In the genomic region with DNA sequence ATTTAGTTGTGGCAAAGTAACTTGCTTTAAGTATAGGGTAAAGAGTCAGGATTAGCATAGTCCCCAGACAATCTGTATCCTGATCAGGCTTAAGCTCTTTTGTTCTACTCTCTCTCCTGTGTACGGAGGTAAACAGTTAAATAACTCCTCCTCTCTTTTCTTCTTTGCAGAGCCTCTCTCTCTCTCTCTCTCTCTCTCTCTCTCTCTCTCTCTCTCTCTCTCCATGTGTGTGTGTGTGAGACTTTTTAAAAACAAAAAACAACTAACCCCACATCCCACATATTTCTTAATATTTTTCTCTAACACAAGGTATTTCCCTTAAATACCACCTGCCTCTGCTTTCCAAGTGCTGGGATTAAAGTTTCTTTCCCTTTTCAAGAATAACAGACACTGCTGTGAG, we compare ENCODE assay signal across 8 mouse cellular contexts. TPM values are rescaled to one million over a fixed set of nuclear protein-coding genes. Genes with fewer than 3 reads are reported as not detected.
DNase-seq lines count a peak whose midpoint lies in the region; ATAC-seq and TF ChIP-seq lines count a peak whose summit lies in the region.

No protein-coding gene starts in this region.

- 19% methylated on average over 1 of the region's 1 CpGs for WGBS in heart, embryonic 11.5 days (ENCODE audit: insufficient replicate concordance)
- WGBS in forebrain, postnatal 0 days: 0% methylated on average over 1 of the region's 1 CpGs
- no CpG with 5 or more reads among the region's 1 CpGs for WGBS in macrophage (ENCODE audit: missing documents)

- H3K9me3 ChIP-seq in heart, embryonic 11.5 days (replicated peaks; ENCODE audit: control insufficient read depth, low read length): no peaks in the 10 kb centered on the region
- H3K9me3 ChIP-seq in forebrain, postnatal 0 days (ENCODE audit: low read length): no peaks in the 10 kb centered on the region

- TF ChIP-seq CTCF in forebrain, postnatal 0 days (IDR thresholded peaks at IDR 0.05; ENCODE audit: low read depth): no peak

- no peaks in the 10 kb centered on the region for H3K36me3 ChIP-seq in heart, embryonic 11.5 days (ENCODE audit: control insufficient read depth, insufficient read depth, low read length)
- peaks cover 10% of the 10 kb centered on the region; the same call in 1 of the 2 replicates for H3K36me3 ChIP-seq in forebrain, postnatal 0 days (ENCODE audit: insufficient read depth)
- H3K36me3 ChIP-seq in macrophage (ENCODE audit: inconsistent target): peaks cover 4% of the 10 kb centered on the region

- peak overlapping the region; percentile 87 for H3K4me2 ChIP-seq in heart, embryonic 11.5 days
- H3K4me2 ChIP-seq in forebrain, postnatal 0 days (ENCODE audit: low read depth): peak overlapping the region; percentile 80

- DNase-seq in heart, adult 18-20 months: no peak
- peak; percentile 31 for DNase-seq in CD4-positive helper T cell, adult 2 months (ENCODE audit: low read depth, low spot score)
- DNase-seq in forebrain, postnatal 0 days: no peak
- no peak for DNase-seq in ovary, adult 18-20 months (ENCODE audit: low spot score)
- no peak for DNase-seq in cerebellum, adult 9-10 months
- DNase-seq in embryo, embryonic 10.5 days (ENCODE audit: low spot score): no peak

- no peak for ATAC-seq in heart, embryonic 11.5 days (replicated peaks; ENCODE audit: insufficient number of reproducible peaks, low FRiP score, low TSS enrichment)
- ATAC-seq in forebrain, postnatal 0 days: no peak

- peak overlapping the region; percentile 96 for H3K9ac ChIP-seq in heart, embryonic 11.5 days (ENCODE audit: low read depth, low read length)
- peak overlapping the region; percentile 95; the same call in 1 of the 2 replicates for H3K9ac ChIP-seq in forebrain, postnatal 0 days

- peak overlapping the region; percentile 96 for H3K4me3 ChIP-seq in heart, embryonic 11.5 days (ENCODE audit: low read depth, low read length)
- peak overlapping the region; percentile 96 for H3K4me3 ChIP-seq in forebrain, postnatal 0 days (ENCODE audit: low read depth, low read length)
- H3K4me3 ChIP-seq in macrophage (ENCODE audit: inconsistent target): peak overlapping the region; percentile 89

- H3K79me2 ChIP-seq in macrophage (ENCODE audit: inconsistent target): peaks cover 91% of the 10 kb centered on the region

- H3K27me3 ChIP-seq in heart, embryonic 11.5 days (ENCODE audit: control insufficient read depth, insufficient read depth, low read length): no peaks in the 10 kb centered on the region
- H3K27me3 ChIP-seq in forebrain, postnatal 0 days (ENCODE audit: insufficient read depth, low read length): no peaks in the 10 kb centered on the region

- peaks cover 9% of the 10 kb centered on the region for H3K4me1 ChIP-seq in heart, embryonic 11.5 days (ENCODE audit: control insufficient read depth, insufficient read depth, low read length)
- peaks cover 16% of the 10 kb centered on the region for H3K4me1 ChIP-seq in forebrain, postnatal 0 days (ENCODE audit: insufficient read depth)

- peak overlapping the region; percentile 89 for H3K27ac ChIP-seq in heart, embryonic 11.5 days (ENCODE audit: low read depth, low read length)
- peak overlapping the region; percentile 95; the same call in 1 of the 2 replicates for H3K27ac ChIP-seq in forebrain, postnatal 0 days (ENCODE audit: low read depth, low read length)
- peak overlapping the region; percentile 90 for H3K27ac ChIP-seq in macrophage

RNA-seq across cellular contexts. Expression of a gene that starts 1.2 kb away (rescaled TPM):
- 26.3 and 31.5 TPM in 2 replicates for polyA plus RNA-seq in heart, embryonic 11.5 days (2014; fragmentation: Nextera tagmentation; extraction: Ambion mirVana)
- 10 to 100 TPM; 12.5 to 12.7 TPM for total RNA-seq in heart, adult 18-20 months (2021)
- 37.2 and 38.1 TPM in 2 replicates for total RNA-seq in forebrain, postnatal 0 days (2014; rRNA removed)
- 25.5 and 28.8 TPM in 2 replicates for polyA plus RNA-seq in forebrain, postnatal 0 days (2015; fragmentation: Nextera tagmentation; extraction: Ambion mirVana)
- 10 to 100 TPM; 10.6 to 24.1 (median 17.5) TPM for total RNA-seq in macrophage (2018; cell fraction: chromatin; rRNA removed)
- 10 to 100 TPM; 26.3 to 37.0 (median 31.0) TPM for total RNA-seq in macrophage (2018; cell fraction: cytosol; rRNA removed)
- 10 to 100 TPM; 14.4 to 39.2 (median 26.8) TPM for total RNA-seq in macrophage (2018; cell fraction: nucleus; rRNA removed)
- polyA plus RNA-seq in macrophage (2018): 24.5 to 29.8 TPM (median 25.4 TPM) in 3 replicates

RNA-seq across cellular contexts. Expression of a gene that starts 16.5 kb away (rescaled TPM):
- 9.6 and 12.5 TPM in 2 replicates for polyA plus RNA-seq in heart, embryonic 11.5 days (2014; fragmentation: Nextera tagmentation; extraction: Ambion mirVana)
- total RNA-seq in heart, adult 18-20 months (2021): 1 to 10 TPM; 7.5 to 7.9 TPM
- 12.8 and 13.7 TPM in 2 replicates for total RNA-seq in forebrain, postnatal 0 days (2014; rRNA removed)
- polyA plus RNA-seq in forebrain, postnatal 0 days (2015; fragmentation: Nextera tagmentation; extraction: Ambion mirVana): 6.9 and 8.9 TPM in 2 replicates
- 10 to 100 TPM; 19.2 to 90.1 (median 36.5) TPM for total RNA-seq in macrophage (2018; cell fraction: chromatin; rRNA removed)
- total RNA-seq in macrophage (2018; cell fraction: cytosol; rRNA removed): 10 to 100 TPM; 19.8 to 44.9 (median 32.4) TPM
- total RNA-seq in macrophage (2018; cell fraction: nucleus; rRNA removed): 10 to 100 TPM; 18.1 to 59.7 (median 37.6) TPM
- polyA plus RNA-seq in macrophage (2018): 22.9 to 30.7 TPM (median 26.8 TPM) in 3 replicates
